Mouse (Mus musculus): ENCODE results near the gene Dph2.
A peak's percentile ranks its signal among the peaks of the same experiment; 100 is the strongest.

Gene Dph2

DNA sequence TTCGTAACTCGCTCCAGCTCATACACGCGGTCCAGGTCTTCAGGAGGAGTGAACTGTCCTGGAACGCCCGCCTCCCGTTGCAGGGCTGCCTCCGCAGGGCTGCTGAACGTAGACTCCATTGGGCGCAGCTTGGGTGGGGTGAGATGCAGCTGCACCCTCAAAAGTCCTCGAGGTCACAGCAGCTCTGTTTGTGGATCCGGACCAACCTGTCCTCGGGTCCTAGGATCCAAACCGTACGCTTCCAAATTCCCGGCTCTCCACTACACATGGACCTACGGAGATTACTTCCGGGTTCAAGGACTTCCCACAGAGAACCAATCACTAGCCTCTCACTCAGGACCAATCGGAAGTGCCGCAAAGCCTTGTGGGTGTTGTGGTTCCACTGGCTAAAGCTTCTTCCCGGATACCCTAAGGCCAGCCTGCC is at the start of gene Dph2:
Dph2 (minus strand) TSS at position 295 of the 424 bp plus-strand sequence.
- DNase-seq (ENCODE audit: low spot score in 2 of 2), result peak; percentile 84 to 87

GRCm38 (mm10) chr4:117936964-117937363 is 45.1 kb upstream of the Dph2 start:
- DNase-seq (ENCODE audit: low spot score in 2 of 2), result no peak

DNA sequence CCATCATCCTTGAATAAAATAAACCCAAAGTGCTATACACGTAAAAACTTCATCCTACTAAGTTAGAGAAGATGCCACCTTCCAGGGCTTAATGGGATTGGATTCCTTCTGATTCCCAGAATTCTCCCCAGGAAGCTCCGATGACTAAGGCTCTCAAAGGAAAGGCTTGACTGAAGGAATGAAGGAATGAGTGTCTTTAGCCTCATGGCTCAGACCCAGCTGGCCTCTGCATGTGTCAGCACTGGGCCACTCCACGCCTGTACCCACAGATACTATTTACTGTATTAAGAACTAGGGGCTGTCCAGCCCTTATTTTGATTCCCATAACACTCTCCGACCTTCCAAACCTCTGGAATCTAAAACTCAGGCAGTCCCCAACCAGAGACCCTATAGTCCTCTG is 42.2 kb upstream of the Dph2 start:
- no peak for DNase-seq (ENCODE audit: low spot score in 2 of 2)

GRCm38 (mm10) chr4:117933248-117933647 is 41.4 kb upstream of the Dph2 start:
- no peak for DNase-seq (ENCODE audit: low spot score in 2 of 2)

GRCm38 (mm10) chr4:117929391-117929881 is 37.6 kb upstream of the Dph2 start, which contains the start of gene Artn:
Artn (minus strand) TSS chr4:117929763.
- DNase-seq (ENCODE audit: low spot score in 2 of 2), result no peak

- DNase-seq (ENCODE audit: low spot score in 2 of 2), result peak; percentile 42 to 67
Observed at GRCm38 (mm10) chr4:117928699-117929241, 36.9 kb upstream of the Dph2 start.

DNA sequence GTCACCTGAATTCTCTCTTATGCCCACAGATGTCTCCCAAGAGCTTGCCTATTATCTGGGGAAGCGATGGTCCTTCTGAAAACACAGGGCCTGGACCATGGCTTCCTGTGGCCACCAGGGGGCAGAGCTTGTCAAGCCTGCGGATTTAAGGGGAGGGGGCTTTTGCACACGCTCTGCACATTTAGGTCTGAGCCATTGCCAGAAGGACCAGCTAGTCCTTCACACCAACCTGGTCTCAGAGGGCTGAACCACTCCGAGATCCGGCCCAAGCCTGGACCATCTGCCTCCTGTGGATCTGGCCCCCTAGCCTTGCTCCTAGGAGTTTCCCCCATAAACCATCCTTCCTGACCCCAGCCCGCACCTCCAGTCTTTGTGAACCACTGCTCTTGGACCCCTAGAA is 36.4 kb upstream of the Dph2 start:
- no peak for DNase-seq (ENCODE audit: low spot score in 2 of 2)

- DNase-seq (ENCODE audit: low spot score in 2 of 2), result no peak
Observed at GRCm38 (mm10) chr4:117926545-117927482, 35.0 kb upstream of the Dph2 start.

- no peak for DNase-seq (ENCODE audit: low spot score in 2 of 2)
Observed at GRCm38 (mm10) chr4:117924916-117925315, 33.1 kb upstream of the Dph2 start.

DNA sequence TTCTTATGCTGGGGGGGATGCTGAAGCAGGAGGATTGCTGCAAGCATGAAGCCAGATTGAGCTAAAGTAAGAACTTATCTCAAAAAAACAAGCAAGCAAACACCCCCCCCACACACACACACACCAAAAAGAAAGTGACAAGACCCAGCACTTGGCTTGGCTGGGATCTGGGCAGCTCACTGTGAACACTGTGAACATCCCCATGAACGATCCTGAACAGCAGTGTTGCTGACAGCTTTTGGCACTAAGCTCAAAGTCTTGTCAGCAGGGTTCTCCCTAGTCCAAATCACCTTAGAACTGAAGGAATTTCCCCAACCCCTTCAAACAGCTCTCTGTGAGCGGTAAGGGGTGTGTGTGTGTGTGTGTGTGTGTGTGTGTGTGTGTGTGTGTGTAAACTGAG is 31.6 kb upstream of the Dph2 start:
- DNase-seq (ENCODE audit: low spot score in 2 of 2), result no peak

DNA sequence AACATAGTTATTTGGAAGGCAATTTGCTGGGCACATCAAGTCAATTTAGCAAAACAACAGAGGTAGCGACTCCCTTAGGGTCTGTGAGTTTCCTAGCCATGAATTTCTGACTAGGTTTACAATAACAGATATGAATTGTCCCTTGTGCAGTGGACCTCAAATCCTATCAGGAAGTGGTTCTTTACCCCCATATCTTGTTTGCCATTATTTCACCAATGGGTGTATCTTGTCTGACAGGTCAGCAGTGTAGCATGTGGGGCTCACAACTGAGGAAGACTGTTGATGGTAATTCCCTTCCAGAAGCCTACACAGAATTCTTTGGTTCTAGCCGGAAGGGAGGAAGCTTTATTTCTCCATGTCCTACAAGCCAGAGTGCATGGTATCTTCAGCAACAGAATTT is 29.5 kb upstream of the Dph2 start:
- no peak for DNase-seq (ENCODE audit: low spot score in 2 of 2)

DNA sequence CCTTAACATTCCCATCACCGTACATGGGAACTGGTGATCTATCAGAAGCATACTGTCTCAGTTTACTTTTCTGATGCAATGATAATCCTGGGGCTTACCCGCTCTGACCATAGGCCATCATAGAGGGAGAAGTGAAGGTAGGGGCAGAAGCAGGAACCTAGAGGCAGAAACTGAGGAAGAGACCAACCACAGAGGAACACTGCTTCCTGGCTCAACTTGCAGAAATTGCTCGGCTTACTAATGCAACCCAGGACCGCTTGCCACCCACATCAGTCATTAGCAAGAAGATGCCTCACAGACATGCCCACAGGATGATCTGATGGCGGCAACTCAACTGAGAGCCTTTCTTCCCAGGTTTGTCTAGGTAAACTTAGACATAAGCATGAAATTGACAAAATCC is 26.9 kb upstream of the Dph2 start:
- no peak for DNase-seq (ENCODE audit: low spot score in 2 of 2)

DNA sequence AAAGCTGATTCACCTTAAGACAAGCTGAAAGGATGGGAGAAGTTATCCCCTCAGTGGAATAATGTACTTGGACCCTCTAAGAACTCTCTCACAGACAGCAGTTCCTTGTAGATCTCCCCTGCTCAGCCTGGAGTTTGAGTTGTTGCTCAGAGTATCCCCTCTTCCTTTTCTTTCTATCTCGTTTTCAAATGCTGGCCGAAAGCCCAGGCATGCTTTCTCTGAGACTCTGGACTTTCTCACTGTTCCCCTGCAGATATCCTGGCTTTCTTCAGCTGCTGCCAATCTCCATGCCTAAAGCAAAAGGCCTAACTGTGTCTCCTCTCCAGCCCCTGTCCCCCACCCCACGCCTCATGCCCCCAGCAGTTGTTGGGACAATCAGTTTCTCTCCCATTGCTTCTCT is 26.4 kb upstream of the Dph2 start:
- no peak for DNase-seq (ENCODE audit: low spot score in 2 of 2)

- no peak for DNase-seq (ENCODE audit: low spot score in 2 of 2)
Observed at GRCm38 (mm10) chr4:117917847-117918246, 26.0 kb upstream of the Dph2 start.

GRCm38 (mm10) chr4:117917402-117917801 is 25.6 kb upstream of the Dph2 start:
- no peak for DNase-seq (ENCODE audit: low spot score in 2 of 2)

DNA sequence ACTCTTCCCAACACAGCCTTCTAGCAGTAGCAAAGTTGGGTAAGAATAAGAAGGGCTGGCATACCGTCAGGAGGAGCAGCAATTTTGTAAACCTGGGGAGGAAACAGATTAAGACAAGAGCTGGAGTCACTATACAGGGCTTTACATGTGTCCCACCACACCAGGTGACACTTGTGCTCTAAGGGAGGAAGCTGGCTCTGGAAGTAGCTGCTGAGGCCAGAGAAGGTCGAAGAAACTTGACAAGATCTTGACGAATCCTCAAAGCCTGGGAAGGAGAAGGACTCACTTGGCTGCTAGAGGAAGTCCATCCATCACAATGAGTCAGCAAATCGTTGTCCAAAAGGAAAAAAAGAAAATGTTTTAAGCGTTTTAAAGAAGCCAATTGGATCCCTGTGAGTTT is 24.6 kb upstream of the Dph2 start:
- DNase-seq (ENCODE audit: low spot score in 2 of 2), result no peak

- no peak for DNase-seq (ENCODE audit: low spot score in 2 of 2)
Observed at GRCm38 (mm10) chr4:117915489-117916105, 23.8 kb upstream of the Dph2 start.

- peak; percentile 90 to 91 for DNase-seq (ENCODE audit: low spot score in 2 of 2)
Observed at GRCm38 (mm10) chr4:117914591-117915442, 23.0 kb upstream of the Dph2 start, which contains the start of gene Ipo13. Ipo13 (minus strand) TSS chr4:117914999.

GRCm38 (mm10) chr4:117914031-117914430 is 22.2 kb upstream of the Dph2 start:
- no peak for DNase-seq (ENCODE audit: low spot score in 2 of 2)

- no peak for DNase-seq (ENCODE audit: low spot score in 2 of 2)
Observed at GRCm38 (mm10) chr4:117913421-117913820, 21.6 kb upstream of the Dph2 start.

DNA sequence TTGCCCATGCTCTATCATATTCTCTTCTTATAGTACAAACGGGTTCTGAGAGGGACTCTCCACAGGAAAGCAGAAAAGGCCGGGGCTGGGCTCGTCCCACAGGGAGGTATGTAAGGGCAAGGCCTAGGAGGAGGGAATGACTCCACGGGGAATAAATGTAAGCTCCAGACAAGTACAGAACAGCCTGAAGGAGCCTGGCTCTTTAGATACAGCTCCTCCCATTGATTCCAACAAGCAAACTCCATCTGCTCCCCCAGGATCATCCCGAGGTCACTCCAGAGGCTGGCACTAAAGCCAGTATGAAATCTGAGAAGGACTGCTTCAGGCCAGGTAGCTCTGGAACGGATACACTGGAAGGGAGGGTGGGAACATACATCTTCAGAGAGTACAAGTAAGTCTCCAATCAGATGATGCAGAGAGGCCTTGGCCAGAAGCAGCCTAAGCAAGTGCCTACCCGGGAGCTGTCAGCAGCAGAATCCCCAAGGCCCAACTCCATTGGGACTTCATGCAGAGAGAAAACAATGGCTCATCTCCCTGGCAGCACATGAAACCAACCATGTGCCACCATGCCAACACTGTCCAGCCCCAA is 20.9 kb upstream of the Dph2 start:
- DNase-seq (ENCODE audit: low spot score in 2 of 2), result no peak

All from spleen, postnatal 36 days (tissue).